Mouse (Mus musculus): Measurements from ENCODE around the gene Pigyl. TPM values are rescaled to one million over a fixed set of nuclear protein-coding genes. Genes with fewer than 3 reads are reported as not detected.

Gene Pigyl
- total RNA-seq, 2 experiments from 2014 or later: 44.9 to 47.4 TPM

Small RNA genes lying within 50 kb of the gene (microRNA-seq; reads per million reads assigned to microRNA genes)
- gene Mir7084: 0.21 to 0.30 reads per million in 2 experiments

Other genes with a start within 250 kb of the Pigyl start
- 10 to 100 TPM; 23.6 to 26.6 TPM for gene Rab3d, start 238.7 kb upstream of the Pigyl start, total RNA-seq (2021)
- 10 to 100 TPM; 19.3 to 21.2 TPM for gene Ccdc159, start 229.4 kb upstream of the Pigyl start, total RNA-seq (2021)
- 10 to 100 TPM; 41.0 to 44.6 TPM for gene Tmem205, start 229.3 kb upstream of the Pigyl start, total RNA-seq (2021)
- gene Plppr2, start 219.8 kb upstream of the Pigyl start, total RNA-seq (2021): 100 to 1,000 TPM; 303 to 315 TPM
- 10 to 100 TPM; 14.7 to 15.9 TPM for gene Swsap1, start 201.1 kb upstream of the Pigyl start, total RNA-seq (2021)
- gene Epor, start 193.3 kb upstream of the Pigyl start, total RNA-seq (2021): 10 to 100 TPM in 1 of 2 experiments, 1 to 10 TPM in 1; 9.1 to 10.6 TPM
- 1 to 10 TPM; 1.7 to 1.9 TPM for gene Rgl3, start 167.4 kb upstream of the Pigyl start, total RNA-seq (2021)
- 1 to 10 TPM; 9.5 to 9.9 TPM for gene Ccdc151, start 154.2 kb upstream of the Pigyl start, total RNA-seq (2021)
- 100 to 1,000 TPM; 110 to 114 TPM for gene Prkcsh, start 154.0 kb upstream of the Pigyl start, total RNA-seq (2021)
- 100 to 1,000 TPM; 172 to 175 TPM for gene Elavl3, start 104.8 kb upstream of the Pigyl start, total RNA-seq (2021)
- gene Gm49318, start 85.6 kb upstream of the Pigyl start, total RNA-seq (2021): 1 to 10 TPM; 3.1 to 4.5 TPM
- 10 to 100 TPM; 20.8 to 23.6 TPM for gene Zfp653, start 85.5 kb upstream of the Pigyl start, total RNA-seq (2021)
- 10 to 100 TPM; 42.2 to 46.3 TPM for gene Ecsit, start 71.4 kb upstream of the Pigyl start, total RNA-seq (2021)
- gene Cnn1, start 57.6 kb upstream of the Pigyl start, total RNA-seq (2021): under 1 TPM; 0.55 to 0.61 TPM
- gene Elof1, start 39.7 kb upstream of the Pigyl start, total RNA-seq (2021): 10 to 100 TPM; 53.5 to 57.9 TPM
- 1 to 10 TPM in 1 of 2 experiments, under 1 TPM in 1; 0.91 to 1.3 TPM for gene Acp5, start 21.1 kb upstream of the Pigyl start, total RNA-seq (2021)
- gene Zfp872, start 31.2 kb downstream of the Pigyl start, total RNA-seq (2021): under 1 TPM in 1 of 2 experiments, not detected in 1; 0.38 TPM
- gene Zfp809, start 68.9 kb downstream of the Pigyl start, total RNA-seq (2021): 10 to 100 TPM; 22.5 to 27.6 TPM
- 1 to 10 TPM; 5.5 to 5.6 TPM for gene Zfp599, start 103.0 kb downstream of the Pigyl start, total RNA-seq (2021)
- 10 to 100 TPM; 17.3 to 18.4 TPM for gene Zfp810, start 150.8 kb downstream of the Pigyl start, total RNA-seq (2021)
- gene Anln, start 232.3 kb downstream of the Pigyl start, total RNA-seq (2021): 10 to 100 TPM; 20.3 TPM

Measured in layer of hippocampus, postnatal 36 days (tissue).